Mouse (Mus musculus) WW6 (cell line): ENCODE data around the gene Lhpp.

ENCODE experiments used
- DNase-seq: peaks from one replicate; pipeline ENCODE4 v3.0.0-alpha.2; 2013; ENCODE audit warnings: low read depth, low spot score

The Lhpp gene

GRCm38 (mm10) chr7:132705130-132705529 lies 94.7 kb downstream of the Lhpp start:
- DNase-seq = no peak

GRCm38 (mm10) chr7:132711579-132711978 lies 101.1 kb downstream of the Lhpp start:
- DNase-seq = no peak

GRCm38 (mm10) chr7:132712044-132712708 lies 101.7 kb downstream of the Lhpp start:
- no peak for DNase-seq

- no peak for DNase-seq
Measured at GRCm38 (mm10) chr7:132712956-132713355, 102.5 kb downstream of the Lhpp start.

GRCm38 (mm10) chr7:132713483-132714126 lies 103.2 kb downstream of the Lhpp start:
- DNase-seq = no peak

GRCm38 (mm10) chr7:132714236-132714923 lies 103.9 kb downstream of the Lhpp start:
- DNase-seq = no peak

GRCm38 (mm10) chr7:132715259-132715658 lies 104.8 kb downstream of the Lhpp start:
- DNase-seq = no peak

- DNase-seq = no peak
Measured at GRCm38 (mm10) chr7:132719570-132719969, 109.1 kb downstream of the Lhpp start.

- no peak for DNase-seq
Measured at GRCm38 (mm10) chr7:132720562-132720961, 110.1 kb downstream of the Lhpp start.

GRCm38 (mm10) chr7:132722401-132723370 lies 112.2 kb downstream of the Lhpp start:
- no peak for DNase-seq

- DNase-seq = no peak
Measured at GRCm38 (mm10) chr7:132723906-132724305, 113.5 kb downstream of the Lhpp start.

- DNase-seq = no peak
Measured at GRCm38 (mm10) chr7:132724501-132725062, 114.1 kb downstream of the Lhpp start.

- DNase-seq = no peak
Measured at GRCm38 (mm10) chr7:132726106-132726861, 115.8 kb downstream of the Lhpp start.

GRCm38 (mm10) chr7:132729093-132729831 lies 118.8 kb downstream of the Lhpp start:
- DNase-seq = no peak

- no peak for DNase-seq
Measured at GRCm38 (mm10) chr7:132730510-132730909, 120.1 kb downstream of the Lhpp start.

- DNase-seq = no peak
Measured at GRCm38 (mm10) chr7:132731558-132731957, 121.1 kb downstream of the Lhpp start.

- DNase-seq = no peak
Measured at GRCm38 (mm10) chr7:132732136-132732789, 121.8 kb downstream of the Lhpp start.

- no peak for DNase-seq
Measured at GRCm38 (mm10) chr7:132733521-132733920, 123.1 kb downstream of the Lhpp start.

GRCm38 (mm10) chr7:132734222-132734621 lies 123.8 kb downstream of the Lhpp start:
- no peak for DNase-seq
